Mouse (Mus musculus): ENCODE measurements around the gene Atp2a3. TPM values are rescaled to one million over a fixed set of nuclear protein-coding genes. Genes with fewer than 3 reads are reported as not detected.

Atp2a3 gene
- polyA plus RNA-seq, 1 experiment from 2014 or later: 23.5 TPM

GRCm38 (mm10) chr11:72952226-72952625 is 8.7 kb upstream of the Atp2a3 start:
- Histone ChIP-seq H3K9me3 (ENCODE audit: control insufficient read depth, low read length) (no peaks in the 10 kb centered on the region), H3K36me3 (ENCODE audit: control insufficient read depth, insufficient read depth, low read length) (no peaks in the 10 kb centered on the region), H3K27ac (ENCODE audit: low read depth, low read length) (no peak overlapping the region), H3K4me2 (no peak overlapping the region), H3K4me1 (replicated peaks; ENCODE audit: control insufficient read depth, insufficient read depth, low read length) (peaks cover 20% of the 10 kb centered on the region), H3K9ac (ENCODE audit: low read depth, low read length) (no peak overlapping the region), H3K4me3 (ENCODE audit: low read depth, low read length) (no peak overlapping the region), H3K27me3 (replicated peaks; ENCODE audit: control insufficient read depth, insufficient read depth, low read length) (0 out of 2 replicates have a peak, but pooled peaks cover 2% of the 10 kb centered on the region)
- DNase-seq (ENCODE audit: low spot score): no peak
- WGBS: 63% methylated on average over 3 of the region's 3 CpGs
- no peak for ATAC-seq (replicated peaks; ENCODE audit: low FRiP score)

- H3K4me2 ChIP-seq: no peak overlapping the region
- no peak overlapping the region for H3K9ac ChIP-seq (ENCODE audit: low read depth, low read length)
- DNase-seq (ENCODE audit: low spot score): no peak
- no peaks in the 10 kb centered on the region for H3K9me3 ChIP-seq (ENCODE audit: control insufficient read depth, low read length)
- H3K36me3 ChIP-seq (ENCODE audit: control insufficient read depth, insufficient read depth, low read length): no peaks in the 10 kb centered on the region
- H3K4me1 ChIP-seq (replicated peaks; ENCODE audit: control insufficient read depth, insufficient read depth, low read length): peaks cover 21% of the 10 kb centered on the region
- no peak overlapping the region for H3K4me3 ChIP-seq (ENCODE audit: low read depth, low read length)
- WGBS: 82% methylated on average over 6 of the region's 6 CpGs
- H3K27ac ChIP-seq (ENCODE audit: low read depth, low read length): no peak overlapping the region
- H3K27me3 ChIP-seq (replicated peaks; ENCODE audit: control insufficient read depth, insufficient read depth, low read length): 0 out of 2 replicates have a peak, but pooled peaks cover 2% of the 10 kb centered on the region
- ATAC-seq (replicated peaks; ENCODE audit: low FRiP score): no peak
Measured at GRCm38 (mm10) chr11:72952697-72953096, 8.3 kb upstream of the Atp2a3 start.

- Histone ChIP-seq H3K36me3 (ENCODE audit: control insufficient read depth, insufficient read depth, low read length) (no peaks in the 10 kb centered on the region), H3K27ac (ENCODE audit: low read depth, low read length) (no peak overlapping the region), H3K27me3 (replicated peaks; ENCODE audit: control insufficient read depth, insufficient read depth, low read length) (0 out of 2 replicates have a peak, but pooled peaks cover 2% of the 10 kb centered on the region), H3K9me3 (ENCODE audit: control insufficient read depth, low read length) (no peaks in the 10 kb centered on the region), H3K9ac (ENCODE audit: low read depth, low read length) (no peak overlapping the region), H3K4me2 (no peak overlapping the region), H3K4me3 (ENCODE audit: low read depth, low read length) (no peak overlapping the region), H3K4me1 (replicated peaks; ENCODE audit: control insufficient read depth, insufficient read depth, low read length) (peaks cover 21% of the 10 kb centered on the region)
- ATAC-seq (replicated peaks; ENCODE audit: low FRiP score): no peak
- 74% methylated on average over 1 of the region's 1 CpGs for WGBS
- no peak for DNase-seq (ENCODE audit: low spot score)
Measured at GRCm38 (mm10) chr11:72953116-72953439, 7.9 kb upstream of the Atp2a3 start.

GRCm38 (mm10) chr11:72953440-72954151 is 7.4 kb upstream of the Atp2a3 start:
- H3K27me3 ChIP-seq (replicated peaks; ENCODE audit: control insufficient read depth, insufficient read depth, low read length): no peaks in the 10 kb centered on the region
- peaks cover 21% of the 10 kb centered on the region for H3K4me1 ChIP-seq (replicated peaks; ENCODE audit: control insufficient read depth, insufficient read depth, low read length)
- H3K4me2 ChIP-seq: no peak overlapping the region
- H3K9me3 ChIP-seq (ENCODE audit: control insufficient read depth, low read length): no peaks in the 10 kb centered on the region
- ATAC-seq (replicated peaks; ENCODE audit: low FRiP score): no peak
- WGBS: 84% methylated on average over 4 of the region's 4 CpGs
- H3K4me3 ChIP-seq (ENCODE audit: low read depth, low read length): no peak overlapping the region
- no peak overlapping the region for H3K9ac ChIP-seq (ENCODE audit: low read depth, low read length)
- no peaks in the 10 kb centered on the region for H3K36me3 ChIP-seq (ENCODE audit: control insufficient read depth, insufficient read depth, low read length)
- no peak overlapping the region for H3K27ac ChIP-seq (ENCODE audit: low read depth, low read length)
- no peak for DNase-seq (ENCODE audit: low spot score)

- H3K27me3 ChIP-seq (replicated peaks; ENCODE audit: control insufficient read depth, insufficient read depth, low read length): no peaks in the 10 kb centered on the region
- ATAC-seq (replicated peaks; ENCODE audit: low FRiP score) (no peak), DNase-seq (ENCODE audit: low spot score) (no peak)
- H3K27ac ChIP-seq (ENCODE audit: low read depth, low read length): no peak overlapping the region
- no peaks in the 10 kb centered on the region for H3K36me3 ChIP-seq (ENCODE audit: control insufficient read depth, insufficient read depth, low read length)
- WGBS: 77% methylated on average over 4 of the region's 4 CpGs
- no peak overlapping the region for H3K4me2 ChIP-seq
- no peak overlapping the region for H3K9ac ChIP-seq (ENCODE audit: low read depth, low read length)
- no peaks in the 10 kb centered on the region for H3K9me3 ChIP-seq (ENCODE audit: control insufficient read depth, low read length)
- H3K4me1 ChIP-seq (replicated peaks; ENCODE audit: control insufficient read depth, insufficient read depth, low read length): peaks cover 21% of the 10 kb centered on the region
- H3K4me3 ChIP-seq (ENCODE audit: low read depth, low read length): no peak overlapping the region
Measured at GRCm38 (mm10) chr11:72954216-72954615, 6.8 kb upstream of the Atp2a3 start.

GRCm38 (mm10) chr11:72955339-72955974 is 5.5 kb upstream of the Atp2a3 start:
- peaks cover 10% of the 10 kb centered on the region for H3K27me3 ChIP-seq (replicated peaks; ENCODE audit: control insufficient read depth, insufficient read depth, low read length)
- no peak overlapping the region for H3K27ac ChIP-seq (ENCODE audit: low read depth, low read length)
- no peak overlapping the region for H3K4me3 ChIP-seq (ENCODE audit: low read depth, low read length)
- WGBS: 31% methylated on average over 5 of the region's 5 CpGs
- H3K9ac ChIP-seq (ENCODE audit: low read depth, low read length): no peak overlapping the region
- no peaks in the 10 kb centered on the region for H3K36me3 ChIP-seq (ENCODE audit: control insufficient read depth, insufficient read depth, low read length)
- DNase-seq (ENCODE audit: low spot score): no peak
- no peaks in the 10 kb centered on the region for H3K9me3 ChIP-seq (ENCODE audit: control insufficient read depth, low read length)
- peak; percentile 71 for ATAC-seq (replicated peaks; ENCODE audit: low FRiP score)
- peaks cover 22% of the 10 kb centered on the region for H3K4me1 ChIP-seq (replicated peaks; ENCODE audit: control insufficient read depth, insufficient read depth, low read length)
- no peak overlapping the region for H3K4me2 ChIP-seq

- H3K9me3 ChIP-seq (ENCODE audit: control insufficient read depth, low read length): no peaks in the 10 kb centered on the region
- ATAC-seq (replicated peaks; ENCODE audit: low FRiP score) (no peak), DNase-seq (ENCODE audit: low spot score) (no peak)
- no peak overlapping the region for H3K9ac ChIP-seq (ENCODE audit: low read depth, low read length)
- 30% methylated on average over 2 of the region's 2 CpGs for WGBS
- peaks cover 25% of the 10 kb centered on the region for H3K27me3 ChIP-seq (replicated peaks; ENCODE audit: control insufficient read depth, insufficient read depth, low read length)
- H3K36me3 ChIP-seq (ENCODE audit: control insufficient read depth, insufficient read depth, low read length): no peaks in the 10 kb centered on the region
- H3K27ac ChIP-seq (ENCODE audit: low read depth, low read length): no peak overlapping the region
- no peak overlapping the region for H3K4me3 ChIP-seq (ENCODE audit: low read depth, low read length)
- no peak overlapping the region for H3K4me2 ChIP-seq
- peaks cover 33% of the 10 kb centered on the region for H3K4me1 ChIP-seq (replicated peaks; ENCODE audit: control insufficient read depth, insufficient read depth, low read length)
Measured at GRCm38 (mm10) chr11:72957318-72957717, 3.7 kb upstream of the Atp2a3 start.

- WGBS: 28% methylated on average over 15 of the region's 15 CpGs
- Histone ChIP-seq H3K9me3 (ENCODE audit: control insufficient read depth, low read length) (no peaks in the 10 kb centered on the region), H3K4me3 (ENCODE audit: low read depth, low read length) (peak overlapping the region; percentile 55), H3K4me1 (replicated peaks; ENCODE audit: control insufficient read depth, insufficient read depth, low read length) (peaks cover 31% of the 10 kb centered on the region), H3K4me2 (peak overlapping the region; percentile 88), H3K9ac (ENCODE audit: low read depth, low read length) (no peak overlapping the region; the same call in 1 of the 2 replicates), H3K27me3 (replicated peaks; ENCODE audit: control insufficient read depth, insufficient read depth, low read length) (peaks cover 30% of the 10 kb centered on the region), H3K27ac (ENCODE audit: low read depth, low read length) (no peak overlapping the region), H3K36me3 (ENCODE audit: control insufficient read depth, insufficient read depth, low read length) (no peaks in the 10 kb centered on the region)
- ATAC-seq (replicated peaks; ENCODE audit: low FRiP score) (no peak), DNase-seq (ENCODE audit: low spot score) (no peak)
Measured at GRCm38 (mm10) chr11:72959924-72960679, 867 bp upstream of the Atp2a3 start.
